Mouse (Mus musculus) embryo, embryonic 10 days (tissue): Measurements from ENCODE around the gene Disp3.

Source experiments
- DNase-seq: peaks from one replicate; pipeline ENCODE4 v3.0.0-alpha.2; 2015; ENCODE audit warnings: low spot score

Disp3 gene

GRCm38 (mm10) chr4:148218238-148218637 lies 69.5 kb downstream of the Disp3 start:
- DNase-seq, result no peak

DNA sequence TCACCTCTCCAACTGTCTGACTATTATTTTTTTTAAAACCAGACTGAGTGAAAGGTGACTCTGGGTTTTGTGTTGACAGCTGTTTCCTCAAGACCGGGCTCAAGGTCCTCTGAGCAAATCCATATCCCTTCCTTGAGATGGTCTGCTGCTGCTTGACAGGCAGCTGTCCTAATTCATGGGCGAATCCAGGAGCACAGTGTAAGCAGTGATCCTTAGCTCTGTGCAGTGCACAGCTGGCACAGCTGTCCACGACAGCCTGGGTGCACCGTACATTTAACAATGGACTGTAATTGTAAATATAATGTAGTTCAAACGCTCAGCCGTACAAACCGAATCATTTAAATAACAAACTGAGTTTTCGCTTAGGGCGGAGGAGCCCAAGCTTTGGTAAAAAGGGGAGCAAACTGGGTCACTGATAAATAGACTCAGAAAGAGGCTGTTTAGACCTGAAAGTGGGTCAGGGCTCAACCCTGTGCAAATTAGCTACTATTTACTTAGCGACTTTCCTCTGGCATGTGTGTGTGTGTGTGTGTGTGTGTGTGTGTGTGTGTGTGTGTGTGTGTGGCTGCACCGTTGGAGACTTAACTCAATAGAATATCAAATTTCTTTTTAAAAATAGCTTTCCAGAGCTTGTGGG lies 72.4 kb downstream of the Disp3 start:
- no peak for DNase-seq

- no peak for DNase-seq
Measured at GRCm38 (mm10) chr4:148214460-148215136, 73.2 kb downstream of the Disp3 start.

GRCm38 (mm10) chr4:148204873-148205232 lies 82.9 kb downstream of the Disp3 start:
- DNase-seq, result no peak

GRCm38 (mm10) chr4:148204061-148204872 lies 83.5 kb downstream of the Disp3 start:
- DNase-seq, result no peak

- no peak for DNase-seq
Measured at GRCm38 (mm10) chr4:148203557-148203956, 84.2 kb downstream of the Disp3 start.

- DNase-seq, result no peak
Measured at GRCm38 (mm10) chr4:148198721-148199120, 89.0 kb downstream of the Disp3 start.

DNA sequence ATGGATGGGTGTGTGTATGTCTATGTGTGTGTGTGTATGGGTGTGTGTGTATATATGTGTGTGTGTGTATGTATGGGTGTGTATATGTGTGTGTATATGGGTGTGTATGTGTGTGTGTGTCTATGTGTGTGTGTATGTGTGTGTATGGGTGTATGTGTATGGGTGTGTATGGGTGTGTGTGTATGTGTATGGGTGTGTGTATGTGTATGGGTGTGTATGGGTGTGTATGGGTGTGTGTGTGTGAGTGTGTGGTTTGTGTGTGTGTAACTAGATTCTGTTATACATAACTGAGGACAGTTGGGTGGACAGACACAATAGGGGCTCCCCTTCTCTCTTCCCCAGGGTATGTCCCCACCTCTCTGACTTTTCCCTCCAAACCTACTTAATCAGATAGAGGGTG lies 93.4 kb downstream of the Disp3 start:
- DNase-seq, result no peak

DNA sequence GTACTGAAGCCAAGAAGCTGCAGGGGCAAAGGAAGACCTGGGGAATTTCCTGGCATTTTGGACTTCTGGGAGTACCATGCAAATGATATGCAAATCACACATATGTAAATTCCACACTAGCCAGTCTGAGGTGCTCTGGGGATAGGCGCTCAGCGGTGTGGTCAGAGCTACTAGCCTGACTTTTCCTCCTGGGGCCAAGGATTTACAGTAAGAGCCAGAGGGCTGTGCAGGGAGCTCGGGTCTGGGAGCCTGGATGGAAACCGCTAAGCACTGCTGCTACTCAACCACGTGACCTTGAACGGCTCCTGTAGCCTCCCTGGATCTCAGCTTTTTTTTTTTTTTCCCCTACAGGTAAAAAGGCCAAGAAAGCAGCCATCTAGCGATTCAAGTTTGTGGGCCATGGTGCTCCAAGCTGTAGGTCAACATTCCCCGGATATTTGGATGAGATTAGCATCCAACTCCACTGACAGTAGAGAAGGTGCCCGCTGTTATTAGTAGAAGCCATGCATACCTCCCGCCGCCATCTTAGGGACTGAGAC lies 95.0 kb downstream of the Disp3 start:
- DNase-seq, result no peak
